20 mouse cellular contexts compared by ENCODE assay signal in genomic region chr10:121367780-121368179, GRCm38 (mm10).
"Had no signal": no experiment of that assay in that cellular context is flagged by ENCODE, and none has a peak within 500 bp of the region (broad histone marks: within the 10 kb centered on the region; RNA-seq: fewer than 3 reads in every experiment).

No protein-coding gene starts in this region.

- H3K36me3 ChIP-seq: midbrain, embryonic 15.5 days had no signal

- H3K27ac ChIP-seq: left cerebral cortex, adult 2 months; liver, embryonic 14.5 days; lung, embryonic 15.5 days; midbrain, embryonic 12.5 days; midbrain, embryonic 15.5 days; neural tube, embryonic 12.5 days; neural tube, embryonic 15.5 days; stomach, postnatal 0 days had no signal

- ATAC-seq: intestine, embryonic 16.5 days; midbrain, embryonic 15.5 days had no signal

- H3K9ac ChIP-seq: liver, embryonic 14.5 days; lung, embryonic 15.5 days; midbrain, embryonic 12.5 days; midbrain, embryonic 15.5 days; neural tube, embryonic 12.5 days; neural tube, embryonic 15.5 days had no signal

- DNase-seq: layer of hippocampus, postnatal 36 days; lung, adult 18-20 months; lung, postnatal 10 days; lung, postnatal 4 days; right cerebral cortex, adult 18-20 months; right cerebral cortex, postnatal 14 days; right cerebral cortex, postnatal 4 days; thymus, adult 2 months; thymus, postnatal 14 days; thymus, postnatal 4 days had no signal

- H3K27me3 ChIP-seq: lung, embryonic 15.5 days; midbrain, embryonic 12.5 days; midbrain, embryonic 15.5 days; neural tube, embryonic 12.5 days; neural tube, embryonic 15.5 days had no signal

- H3K9me3 ChIP-seq: lung, embryonic 15.5 days; midbrain, embryonic 12.5 days; midbrain, embryonic 15.5 days; neural tube, embryonic 12.5 days; neural tube, embryonic 15.5 days had no signal

- H3K4me2 ChIP-seq: liver, embryonic 11.5 days; lung, embryonic 15.5 days; midbrain, embryonic 12.5 days; midbrain, embryonic 15.5 days; neural tube, embryonic 12.5 days had no signal

- H3K4me3 ChIP-seq: left cerebral cortex, adult 2 months; lung, embryonic 15.5 days; midbrain, embryonic 12.5 days; midbrain, embryonic 15.5 days; neural tube, embryonic 12.5 days; neural tube, embryonic 15.5 days had no signal
